30 mouse cellular contexts compared by ENCODE assay signal in genomic region chr5:53279216-53279813, GRCm38 (mm10). TPM values are rescaled to one million over a fixed set of nuclear protein-coding genes. Genes with fewer than 3 reads are reported as not detected.
DNase-seq lines count a peak whose midpoint lies in the region; ATAC-seq and TF ChIP-seq lines count a peak whose summit lies in the region.
"Had no signal": no experiment of that assay in that cellular context is flagged by ENCODE, and none has a peak within 500 bp of the region (broad histone marks: within the 10 kb centered on the region; RNA-seq: fewer than 3 reads in every experiment).

No protein-coding gene starts in this region.

- H3K27ac ChIP-seq in liver, adult 2 months (replicated peaks; ENCODE audit: insufficient read depth, low read depth, low read length): peak overlapping the region; percentile 82
- no peak overlapping the region for H3K27ac ChIP-seq in liver, postnatal 0 days (ENCODE audit: low read depth)
- H3K27ac ChIP-seq: embryonic facial prominence, embryonic 12.5 days; embryonic facial prominence, embryonic 15.5 days; heart, embryonic 15.5 days; hindbrain, embryonic 10.5 days; hindbrain, embryonic 13.5 days had no signal

- H3K9ac ChIP-seq in liver, adult 2 months (ENCODE audit: low read depth, low read length): peak overlapping the region; percentile 50
- no peak overlapping the region for H3K9ac ChIP-seq in liver, postnatal 0 days (replicated peaks)
- H3K9ac ChIP-seq: embryonic facial prominence, embryonic 12.5 days; embryonic facial prominence, embryonic 15.5 days; forebrain, postnatal 0 days; heart, embryonic 12.5 days; heart, embryonic 15.5 days; hindbrain, embryonic 13.5 days had no signal

- H3K4me1 ChIP-seq in liver, adult 2 months (ENCODE audit: control insufficient read depth, insufficient read depth, low read length): peaks cover 16% of the 10 kb centered on the region
- no peaks in the 10 kb centered on the region for H3K4me1 ChIP-seq in liver, postnatal 0 days (ENCODE audit: insufficient read depth)

- ATAC-seq in liver, postnatal 0 days: no peak
- peak; percentile 62 for ATAC-seq in granulocyte monocyte progenitor cell, adult 5-6 weeks (replicated peaks; ENCODE audit: poor library complexity, severe bottlenecking)
- ATAC-seq: forebrain, embryonic 14.5 days; forebrain, postnatal 0 days; hindbrain, embryonic 16.5 days; Patski had no signal

- H3K9me3 ChIP-seq in liver, postnatal 0 days (ENCODE audit: low read length): no peaks in the 10 kb centered on the region
- H3K9me3 ChIP-seq: embryonic facial prominence, embryonic 12.5 days; embryonic facial prominence, embryonic 15.5 days; G1E; heart, embryonic 12.5 days; heart, embryonic 15.5 days; hindbrain, embryonic 10.5 days; hindbrain, embryonic 13.5 days had no signal

- peak; percentile 39 for DNase-seq in layer of hippocampus, adult 11-12 months (ENCODE audit: low spot score)
- DNase-seq in layer of hippocampus, adult 8-10 months (ENCODE audit: low spot score in 2 of 2): no peak
- DNase-seq in liver, adult 2 months (ENCODE audit: extremely low read depth, low read depth, low spot score): peak; percentile 90
- no peak for DNase-seq in liver, postnatal 0 days
- DNase-seq in right cerebral cortex, postnatal 14 days: no peak
- no peak for DNase-seq in T-cell, adult 2 months (ENCODE audit: low spot score)
- DNase-seq: adrenal gland, adult 8-10 months; adrenal gland, postnatal 25 days; B cell, adult 2 months; cerebellum, adult 18-20 months; cerebellum, adult 9-10 months; cerebellum, postnatal 14 days; forebrain, postnatal 0 days; gastrocnemius, postnatal 10 days; gastrocnemius, postnatal 36 days; heart, adult 11 months; heart, postnatal 10 days; heart, postnatal 36 days had no signal

- TF ChIP-seq POLR2A in liver, adult 2 months (IDR thresholded peaks at IDR 0.05; ENCODE audit: extremely low read depth, insufficient read depth, low read length): no peak

- no peak overlapping the region for H3K4me2 ChIP-seq in liver, postnatal 0 days (ENCODE audit: low read depth, low read length)
- H3K4me2 ChIP-seq: embryonic facial prominence, embryonic 12.5 days; embryonic facial prominence, embryonic 15.5 days; heart, embryonic 12.5 days; heart, embryonic 15.5 days; hindbrain, embryonic 13.5 days had no signal

- H3K79me2 ChIP-seq in liver, adult 2 months (ENCODE audit: control insufficient read depth, insufficient read depth, low read length): no peaks in the 10 kb centered on the region

- H3K4me3 ChIP-seq in liver, adult 2 months (ENCODE audit: insufficient read depth, low read depth, low read length): no peak overlapping the region
- no peak overlapping the region for H3K4me3 ChIP-seq in liver, postnatal 0 days (ENCODE audit: low read depth, low read length)
- H3K4me3 ChIP-seq: embryonic facial prominence, embryonic 12.5 days; embryonic facial prominence, embryonic 15.5 days; heart, embryonic 12.5 days; heart, embryonic 15.5 days; hindbrain, embryonic 10.5 days; hindbrain, embryonic 13.5 days had no signal

- no peak for TF ChIP-seq EP300 in liver, postnatal 0 days (IDR thresholded peaks at IDR 0.05; ENCODE audit: low read depth)

- 68% methylated on average over 12 of the region's 12 CpGs for WGBS in liver, adult 2 months
- whole genome bisulfite sequencing in liver, postnatal 0 days (ENCODE audit: insufficient replicate concordance): 81% methylated on average over 12 of the region's 12 CpGs

- no peaks in the 10 kb centered on the region for H3K27me3 ChIP-seq in liver, adult 2 months (ENCODE audit: control insufficient read depth, insufficient read depth, low read length)
- no peaks in the 10 kb centered on the region for H3K27me3 ChIP-seq in liver, postnatal 0 days (ENCODE audit: insufficient read depth, low read length)
- H3K27me3 ChIP-seq: CH12.LX; embryonic facial prominence, embryonic 12.5 days; embryonic facial prominence, embryonic 15.5 days; heart, embryonic 12.5 days; heart, embryonic 15.5 days; hindbrain, embryonic 13.5 days; Patski had no signal

- H3K36me3 ChIP-seq in liver, adult 2 months (ENCODE audit: control insufficient read depth, insufficient read depth, low read length): peaks cover 23% of the 10 kb centered on the region
- peaks cover 24% of the 10 kb centered on the region for H3K36me3 ChIP-seq in liver, postnatal 0 days (replicated peaks; ENCODE audit: insufficient read depth, low read length)

- TF ChIP-seq CTCF in liver, adult 2 months (IDR thresholded peaks at IDR 0.05; ENCODE audit: low read depth, low read length): no peak
- no peak for TF ChIP-seq CTCF in liver, postnatal 0 days (IDR thresholded peaks at IDR 0.05; ENCODE audit: low read depth)

RNA-seq across cellular contexts. Expression of gene Smim20, which starts 12.4 kb away (rescaled TPM):
- 10 to 100 TPM; 39.2 to 46.5 (median 44.4) TPM for total RNA-seq in layer of hippocampus, adult 8-10 months (2022)
- 36.3 and 40.1 TPM in 2 replicates for total RNA-seq in liver, adult 2 months (2014; rRNA removed)
- 39.2 and 42.4 TPM in 2 replicates for polyA plus RNA-seq in liver, adult 2 months (2012; rRNA removed)
- polyA plus RNA-seq in liver, postnatal 0 days (2015; fragmentation: Nextera tagmentation; extraction: Ambion mirVana): 65.1 and 65.9 TPM in 2 replicates
- total RNA-seq in granulocyte monocyte progenitor cell, adult 5-6 weeks (2014; fragmentation: Nextera tagmentation): 51.4 and 54.4 TPM in 2 replicates
- total RNA-seq in granulocyte monocyte progenitor cell, adult 5-6 weeks (2017): 48.3 and 57.0 TPM in 2 replicates

Comparison
In these comparisons a context has a peak if more than half of its experiments do, and no peak if none do; other contexts are left out.
1. DNase-seq: peak in layer of hippocampus, adult 11-12 months (single experiment) and liver, adult 2 months (single experiment); none in layer of hippocampus, adult 8-10 months (0 of 2), liver, postnatal 0 days (single experiment), right cerebral cortex, postnatal 14 days (single experiment) and T-cell, adult 2 months (single experiment).